Mouse (Mus musculus): Measurements from ENCODE around the gene Myh4.

The Myh4 gene

GRCm38 (mm10) chr11:67237481-67238079, at the start of gene Myh4:
Myh4 (plus strand) TSS chr11:67238029.
- DNase-seq (ENCODE audit: extremely low read depth, low read depth, low spot score), result no peak

- DNase-seq (ENCODE audit: extremely low read depth, low read depth, low spot score), result no peak
These were observed 47.5 kb upstream of the Myh4 start for GRCm38 (mm10) chr11:67190316-67190715.

- no peak for DNase-seq (ENCODE audit: extremely low read depth, low read depth, low spot score)
These were observed 47.0 kb upstream of the Myh4 start for GRCm38 (mm10) chr11:67190814-67191213.

- no peak for DNase-seq (ENCODE audit: extremely low read depth, low read depth, low spot score)
These were observed 46.3 kb upstream of the Myh4 start for GRCm38 (mm10) chr11:67191496-67191895.

- no peak for DNase-seq (ENCODE audit: extremely low read depth, low read depth, low spot score)
These were observed 38.5 kb upstream of the Myh4 start for GRCm38 (mm10) chr11:67199321-67199720.

GRCm38 (mm10) chr11:67199752-67200151, 38.1 kb upstream of the Myh4 start, which contains the start of gene Myh1:
Myh1 (plus strand) TSS chr11:67200052.
- DNase-seq (ENCODE audit: extremely low read depth, low read depth, low spot score), result no peak

- DNase-seq (ENCODE audit: extremely low read depth, low read depth, low spot score), result peak; percentile 14
These were observed 33.1 kb upstream of the Myh4 start for GRCm38 (mm10) chr11:67204766-67205165.

- DNase-seq (ENCODE audit: extremely low read depth, low read depth, low spot score), result no peak
These were observed 16.0 kb upstream of the Myh4 start for GRCm38 (mm10) chr11:67221803-67222202.

- no peak for DNase-seq (ENCODE audit: extremely low read depth, low read depth, low spot score)
These were observed 13.4 kb upstream of the Myh4 start for GRCm38 (mm10) chr11:67224466-67224865.

GRCm38 (mm10) chr11:67228731-67229130, 9.1 kb upstream of the Myh4 start:
- DNase-seq (ENCODE audit: extremely low read depth, low read depth, low spot score), result no peak

GRCm38 (mm10) chr11:67229166-67229565, 8.7 kb upstream of the Myh4 start:
- DNase-seq (ENCODE audit: extremely low read depth, low read depth, low spot score), result no peak

- DNase-seq (ENCODE audit: extremely low read depth, low read depth, low spot score), result no peak
These were observed 7.9 kb upstream of the Myh4 start for GRCm38 (mm10) chr11:67229946-67230345.

GRCm38 (mm10) chr11:67235639-67236358, 2.0 kb upstream of the Myh4 start:
- no peak for DNase-seq (ENCODE audit: extremely low read depth, low read depth, low spot score)

GRCm38 (mm10) chr11:67236799-67237198, 1.0 kb upstream of the Myh4 start:
- no peak for DNase-seq (ENCODE audit: extremely low read depth, low read depth, low spot score)

GRCm38 (mm10) chr11:67241051-67241450, 3.2 kb downstream of the Myh4 start:
- no peak for DNase-seq (ENCODE audit: extremely low read depth, low read depth, low spot score)

GRCm38 (mm10) chr11:67253691-67254090, 15.9 kb downstream of the Myh4 start:
- no peak for DNase-seq (ENCODE audit: extremely low read depth, low read depth, low spot score)

GRCm38 (mm10) chr11:67257048-67257447, 19.2 kb downstream of the Myh4 start:
- no peak for DNase-seq (ENCODE audit: extremely low read depth, low read depth, low spot score)

GRCm38 (mm10) chr11:67260956-67261355, 23.1 kb downstream of the Myh4 start:
- no peak for DNase-seq (ENCODE audit: extremely low read depth, low read depth, low spot score)

GRCm38 (mm10) chr11:67276601-67277174, 38.9 kb downstream of the Myh4 start, which contains the start of gene Myh8:
Myh8 (plus strand) TSS chr11:67277124.
- no peak for DNase-seq (ENCODE audit: extremely low read depth, low read depth, low spot score)

GRCm38 (mm10) chr11:67293440-67293839, 55.6 kb downstream of the Myh4 start:
- DNase-seq (ENCODE audit: extremely low read depth, low read depth, low spot score), result no peak

Data from fat pad, adult 2 months (tissue).